Mouse (Mus musculus) urinary bladder, postnatal 25 days (tissue): ENCODE data around the gene Zmynd15.
"Not testable (repeated sequence)": the region's sequence is repeated elsewhere in the genome, so short reads cannot be mapped to it uniquely, and the experiment has no call there.

ENCODE experiments used
- DNase-seq: peaks from one replicate; pipeline ENCODE4 v3.0.0; 2022; ENCODE audit warnings: low spot score

Zmynd15 gene

DNA sequence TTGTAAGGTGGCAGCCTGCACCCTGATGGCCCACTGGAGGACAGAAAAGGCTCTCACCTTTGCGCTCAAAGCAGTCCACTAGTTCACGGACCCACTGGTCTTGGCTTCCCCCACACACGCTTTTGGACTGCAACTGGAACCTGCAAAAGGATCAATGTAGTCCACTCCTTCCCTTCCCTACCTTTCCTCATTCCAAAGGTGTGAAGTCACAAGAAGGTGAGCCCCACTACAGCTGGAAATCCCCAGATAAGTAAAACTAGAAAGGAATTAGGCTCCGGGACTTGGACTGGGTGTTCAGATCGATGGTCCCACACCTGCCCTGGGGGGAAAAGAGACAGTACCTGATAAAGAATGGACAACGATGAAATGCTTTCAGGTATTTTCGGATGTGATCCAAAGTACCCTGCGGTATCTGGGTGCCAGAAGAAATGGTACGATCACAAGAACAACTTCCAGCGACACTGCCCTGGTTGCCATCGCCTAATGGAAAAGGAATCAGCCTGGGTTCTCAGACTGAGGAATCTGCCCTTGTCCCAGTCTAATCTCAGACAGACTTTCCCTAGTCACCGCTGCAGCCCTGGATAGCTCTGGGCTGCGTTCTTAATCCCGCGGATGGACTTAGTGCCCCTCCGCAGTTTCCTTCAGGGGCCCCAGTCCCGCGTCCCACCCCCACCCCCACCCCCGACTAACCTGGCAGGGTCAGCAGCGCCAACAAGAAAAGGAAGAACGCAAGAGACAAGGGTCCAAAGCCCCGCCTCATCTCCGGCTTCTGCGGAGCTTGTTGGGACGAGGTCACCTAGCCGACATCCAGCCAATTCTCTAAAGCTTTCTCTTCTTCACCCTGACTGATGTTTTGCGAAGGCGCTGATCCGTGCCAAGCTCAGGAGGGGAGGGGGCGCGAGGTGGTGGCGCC is at the start of gene Zmynd15:
TSS of gene Zmynd15 (plus strand) at position 746 of the 913 bp plus-strand sequence.
- DNase-seq, result no peak

DNA sequence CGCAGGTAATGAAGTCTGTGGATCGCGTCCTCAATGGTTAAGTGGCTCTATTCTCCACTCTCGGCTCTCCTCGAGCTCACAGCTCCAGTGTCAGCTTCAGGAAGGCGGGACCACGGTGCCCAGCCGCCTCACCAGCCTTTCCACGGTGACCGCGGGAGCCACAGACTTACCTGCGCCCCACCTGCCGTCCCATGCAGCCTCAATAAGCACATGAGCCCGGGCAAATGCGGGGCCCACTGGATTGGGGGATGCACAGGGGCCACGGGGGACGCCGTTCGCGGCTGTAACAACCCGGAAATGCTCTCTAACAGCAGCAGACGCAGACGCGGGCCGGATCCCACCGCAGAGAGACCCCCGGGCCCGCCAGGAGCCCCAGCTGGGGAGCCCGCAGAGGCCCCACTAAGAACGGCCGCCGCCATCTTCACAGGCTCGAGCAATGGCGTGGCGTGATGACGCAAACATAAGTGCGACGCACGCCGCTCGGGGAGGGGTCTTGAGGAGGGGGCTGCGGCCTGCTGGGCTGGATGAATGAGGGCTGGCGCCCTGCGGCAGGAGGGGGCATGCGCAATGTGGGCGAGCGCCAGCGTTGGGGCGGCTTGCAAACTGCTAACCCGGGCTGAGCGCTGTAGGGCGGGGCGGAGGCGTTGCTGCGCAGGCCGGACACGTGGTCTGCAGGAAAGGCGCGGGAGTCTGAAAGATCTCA is 49.5 kb upstream of the Zmynd15 start, which contains the start of gene Pelp1:
TSS of gene Pelp1 (minus strand) at position 438 of the 703 bp plus-strand sequence.
- DNase-seq, result peak; percentile 84

DNA sequence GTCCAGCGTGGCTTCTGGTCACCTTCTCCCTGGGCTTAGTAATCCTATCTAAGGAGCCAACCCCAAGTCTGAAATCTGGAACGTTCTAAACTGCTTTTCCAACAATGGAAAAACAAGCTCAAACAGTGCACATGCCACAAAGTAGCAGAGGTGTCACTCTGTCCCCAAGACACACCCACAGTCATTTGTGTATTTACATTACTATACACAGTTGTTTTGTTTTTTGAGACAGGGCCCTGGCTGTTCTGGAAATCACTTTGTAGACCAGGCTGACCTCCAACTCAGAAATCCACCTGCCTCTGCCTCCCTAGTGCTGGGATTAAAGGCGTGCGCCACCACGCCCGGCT is 49.0 kb upstream of the Zmynd15 start:
- no peak for DNase-seq

DNA sequence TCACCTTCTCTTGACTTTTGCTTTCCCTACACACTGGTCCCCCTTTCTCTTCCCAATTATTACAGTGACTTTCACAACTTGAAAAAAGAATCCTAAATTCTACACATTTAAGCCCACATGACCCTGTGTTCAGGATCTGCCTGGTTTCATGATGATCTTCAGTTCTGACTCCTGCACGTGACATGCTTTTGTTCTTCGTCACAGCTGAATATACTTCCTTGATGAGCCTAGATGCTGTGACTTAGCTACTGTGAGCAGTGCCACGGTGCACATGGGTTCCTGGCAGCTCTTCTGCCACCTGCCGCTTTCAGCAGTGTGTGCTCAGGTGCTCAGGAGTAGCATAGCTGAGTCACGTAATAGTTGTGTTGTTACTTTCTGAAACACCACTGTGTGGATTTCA is 46.6 kb upstream of the Zmynd15 start:
- DNase-seq, result no peak

DNA sequence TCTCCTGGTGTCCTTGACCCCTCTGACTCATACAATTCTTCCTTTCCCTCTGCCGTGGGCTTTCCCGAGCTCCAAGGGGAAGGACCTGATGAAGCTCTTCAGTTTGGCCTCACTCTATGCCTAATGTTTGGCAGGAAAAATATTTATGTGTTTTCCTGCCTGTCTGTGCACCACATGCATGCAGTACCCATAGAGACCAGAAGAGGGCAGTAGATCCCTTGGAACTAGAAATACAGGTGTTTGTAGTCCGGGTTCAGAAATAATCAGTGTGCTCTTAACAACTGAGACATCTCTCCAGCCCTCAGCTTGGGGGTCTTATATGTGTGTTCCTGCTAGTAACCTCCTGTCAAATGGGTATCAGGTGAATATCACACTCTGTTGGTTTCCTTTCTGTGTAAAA is 45.3 kb upstream of the Zmynd15 start:
- peak; percentile 68 for DNase-seq

DNA sequence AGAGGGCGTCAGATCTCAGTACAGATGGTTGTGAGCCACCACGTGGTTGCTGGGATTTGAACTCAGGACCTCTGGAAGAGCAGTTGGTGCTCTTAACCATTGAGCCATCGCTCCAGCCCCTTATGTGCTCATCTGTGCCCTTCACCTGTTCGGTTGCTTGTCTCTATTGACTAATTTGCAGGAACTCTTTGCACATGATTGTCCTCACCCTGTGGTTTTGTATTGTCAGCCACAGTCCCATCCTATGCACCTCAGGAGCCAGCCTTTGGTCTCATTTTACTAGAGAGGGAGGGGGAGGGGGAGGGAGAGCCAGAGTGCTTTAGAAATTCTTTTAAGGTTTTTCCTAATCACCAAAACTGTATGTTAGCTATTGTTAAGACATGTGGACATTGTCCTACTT is 41.0 kb upstream of the Zmynd15 start:
- no peak for DNase-seq

DNA sequence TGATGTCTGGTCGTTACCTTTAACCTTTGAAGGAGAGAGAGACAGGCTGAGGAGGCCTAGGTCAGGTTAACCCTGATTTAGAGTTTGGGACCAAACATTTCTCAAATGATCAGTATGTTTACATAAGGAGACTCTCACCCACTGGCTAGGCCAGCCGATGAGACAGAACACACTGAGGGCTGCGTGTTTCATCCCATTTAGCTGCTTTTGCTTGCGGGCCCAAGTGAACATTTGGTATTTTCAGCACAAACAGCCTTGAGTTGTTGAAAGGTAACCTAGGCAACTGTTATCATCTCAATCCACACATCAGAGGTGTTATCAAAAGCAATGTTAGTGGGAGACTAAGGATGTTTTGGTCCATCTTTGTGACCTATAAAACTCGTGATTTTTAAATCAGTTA is 39.7 kb upstream of the Zmynd15 start:
- no peak for DNase-seq

DNA sequence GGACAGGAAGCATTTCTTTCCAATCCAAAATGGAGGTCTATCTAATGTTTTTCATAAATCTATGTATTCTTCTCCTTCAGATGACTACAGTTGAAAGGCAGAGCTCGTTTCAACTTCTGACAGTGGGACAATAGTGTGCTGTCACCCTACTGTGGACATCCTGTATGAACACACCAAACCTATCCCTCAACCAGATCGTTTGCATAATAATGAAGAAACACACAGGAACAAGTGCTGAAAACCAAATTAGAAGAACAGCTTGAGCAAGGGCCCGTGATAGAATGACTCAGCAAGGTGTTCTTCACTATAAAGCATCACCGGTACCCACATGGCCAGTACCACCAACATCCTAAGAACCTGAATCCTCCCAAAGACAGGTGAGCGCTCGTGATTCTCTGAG is 32.6 kb upstream of the Zmynd15 start:
- DNase-seq, result not testable (repeated sequence)

DNA sequence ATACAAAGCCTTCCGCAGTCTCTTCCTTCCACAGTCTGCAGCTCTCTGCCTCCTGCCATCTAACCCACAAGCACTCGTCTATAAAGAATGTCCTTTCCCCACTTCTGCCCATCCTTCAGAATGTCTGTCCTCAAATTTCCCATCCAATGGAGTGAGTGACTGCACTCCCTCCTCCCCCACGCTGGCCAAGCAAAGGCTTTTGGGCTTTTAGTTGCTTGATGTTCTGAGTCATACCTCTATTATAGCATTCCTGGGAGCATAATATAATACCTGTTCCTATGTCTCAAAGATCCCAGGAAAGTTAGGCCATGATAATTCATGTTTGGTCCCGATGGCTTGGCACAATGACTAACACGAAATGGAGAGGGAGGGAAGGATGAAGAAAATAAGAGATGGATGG is 27.7 kb upstream of the Zmynd15 start:
- no peak for DNase-seq

DNA sequence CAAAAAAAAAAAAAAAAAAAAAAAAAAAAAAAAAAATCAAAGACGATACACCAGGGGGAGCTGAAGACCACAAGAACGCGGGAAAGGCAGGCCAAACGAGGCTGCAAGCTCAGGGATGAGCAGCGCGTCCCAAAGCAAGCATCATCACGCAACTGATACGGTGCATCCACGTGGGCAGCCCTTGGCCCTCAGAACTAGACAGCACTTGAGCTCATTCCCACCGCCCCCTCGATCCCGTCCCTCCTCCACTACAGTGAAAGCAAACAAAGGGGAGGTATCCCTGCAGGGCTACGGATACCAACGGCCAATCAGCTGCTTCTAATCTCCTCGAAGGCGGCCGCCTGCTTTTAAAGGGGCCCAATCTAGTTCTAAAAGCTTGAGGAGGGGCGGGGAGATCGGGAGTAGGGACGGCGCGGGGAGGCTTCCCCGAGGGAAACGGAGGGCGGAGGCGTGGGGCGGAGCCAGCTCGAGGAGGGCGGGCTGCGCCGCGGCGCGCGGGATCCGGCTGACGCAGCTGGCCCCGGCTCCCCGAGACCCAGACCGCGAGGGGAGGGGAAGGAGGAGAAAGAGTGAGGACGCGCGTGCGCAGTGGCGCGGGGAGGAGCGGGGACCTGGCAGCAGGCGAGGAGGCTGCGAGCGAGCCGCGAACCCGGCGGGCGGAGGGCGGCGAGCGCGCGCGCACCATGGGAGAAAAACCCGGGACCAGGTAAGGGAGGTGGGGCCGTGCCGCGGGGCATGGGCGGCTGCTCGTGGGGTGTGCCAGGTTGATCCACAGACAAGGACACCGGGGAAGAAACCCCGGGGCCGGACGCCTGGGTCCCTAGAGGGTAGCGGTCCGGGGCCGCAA is 27.0 kb upstream of the Zmynd15 start, which contains the start of gene Arrb2:
TSS of gene Arrb2 (plus strand) at position 588 of the 847 bp plus-strand sequence.
- DNase-seq, result peak; percentile 98

DNA sequence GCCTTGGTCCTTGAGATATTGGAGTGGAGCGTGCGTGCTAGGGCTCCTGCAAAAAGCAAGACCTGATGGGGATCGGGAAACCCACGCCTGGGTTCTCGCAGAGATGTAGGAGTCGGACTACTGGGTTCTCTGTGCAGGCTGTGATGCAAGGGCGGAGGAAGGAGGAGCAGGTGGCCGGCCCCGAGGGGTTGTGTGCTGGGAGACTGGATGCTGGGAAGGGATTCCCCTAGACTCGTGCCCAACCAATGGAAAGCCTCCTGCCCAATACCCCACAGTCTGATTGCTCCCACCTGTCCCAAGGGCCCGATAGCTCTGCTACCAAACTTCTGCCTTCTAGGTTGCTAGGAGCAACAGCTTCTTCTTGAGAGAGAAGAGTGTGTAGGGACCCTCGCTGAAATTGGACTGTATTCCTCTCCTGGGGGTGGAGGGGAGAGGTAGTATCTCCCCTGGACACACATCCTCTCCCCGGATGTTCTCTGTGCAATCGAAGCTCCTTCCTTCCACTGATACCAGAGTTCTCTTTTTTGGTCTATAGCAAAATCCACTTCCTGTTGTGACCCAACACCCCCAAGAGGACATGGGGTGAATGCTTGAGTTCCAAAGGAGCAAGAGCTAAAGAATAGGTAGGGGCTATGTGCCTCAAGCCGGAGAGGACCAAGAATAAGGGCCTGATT is 26.2 kb upstream of the Zmynd15 start:
- no peak for DNase-seq

DNA sequence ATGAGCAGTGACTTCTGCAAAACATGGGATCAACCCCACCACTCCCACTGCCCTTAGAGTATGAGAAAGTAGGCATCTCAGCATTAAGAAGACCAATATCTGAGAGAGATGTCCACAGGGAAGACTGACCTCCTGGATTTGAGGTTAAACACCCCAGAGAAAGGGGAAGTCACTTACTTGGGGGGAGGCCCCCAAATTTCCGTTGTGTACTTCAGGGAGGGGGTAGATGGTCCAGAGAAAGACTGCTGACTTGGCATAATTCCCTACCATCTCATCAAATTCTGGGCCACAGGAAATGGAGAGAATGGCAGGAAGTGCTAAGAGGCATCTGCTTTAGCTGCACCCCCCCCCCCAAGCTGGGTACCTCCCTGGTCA is 25.7 kb upstream of the Zmynd15 start:
- DNase-seq, result no peak

DNA sequence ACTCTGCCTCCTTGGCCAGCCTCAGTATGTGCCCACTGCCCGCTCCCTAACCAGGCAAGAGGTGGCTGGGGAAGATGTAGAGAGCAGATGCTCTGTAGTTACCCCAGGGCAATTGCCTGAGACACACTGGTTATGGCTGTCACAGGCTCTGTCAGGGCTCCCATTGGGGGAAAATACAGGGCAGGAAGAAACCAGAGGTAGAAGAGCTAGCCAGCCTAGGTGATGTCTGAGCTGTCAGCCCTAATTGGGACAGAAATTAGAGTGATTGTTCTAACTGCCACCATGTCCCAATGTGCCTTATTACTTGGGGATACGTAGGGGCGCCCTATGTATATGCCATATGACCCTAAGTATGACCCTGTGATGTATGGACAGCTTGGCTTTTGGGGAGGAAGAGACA is 25.3 kb upstream of the Zmynd15 start:
- DNase-seq, result no peak

DNA sequence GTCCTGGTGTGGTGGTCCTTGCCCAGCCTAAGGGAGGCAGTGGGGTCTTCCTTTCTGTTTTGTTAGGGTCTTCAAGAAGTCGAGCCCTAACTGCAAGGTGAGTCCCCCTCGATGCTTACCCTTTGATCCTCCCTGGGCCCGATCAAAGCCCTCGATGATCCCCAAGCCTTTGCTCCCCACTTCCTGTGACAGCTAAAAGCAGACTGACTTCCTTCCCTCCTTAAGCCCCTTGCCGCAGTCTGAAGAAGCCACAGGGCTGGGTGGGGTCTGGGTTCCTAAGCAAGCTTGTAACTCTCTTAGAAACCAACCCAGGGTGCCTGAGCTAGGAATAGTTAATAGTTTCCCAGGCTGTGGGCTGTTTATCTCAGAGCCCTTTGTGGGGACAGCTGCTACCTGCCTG is 23.8 kb upstream of the Zmynd15 start:
- DNase-seq, result no peak

DNA sequence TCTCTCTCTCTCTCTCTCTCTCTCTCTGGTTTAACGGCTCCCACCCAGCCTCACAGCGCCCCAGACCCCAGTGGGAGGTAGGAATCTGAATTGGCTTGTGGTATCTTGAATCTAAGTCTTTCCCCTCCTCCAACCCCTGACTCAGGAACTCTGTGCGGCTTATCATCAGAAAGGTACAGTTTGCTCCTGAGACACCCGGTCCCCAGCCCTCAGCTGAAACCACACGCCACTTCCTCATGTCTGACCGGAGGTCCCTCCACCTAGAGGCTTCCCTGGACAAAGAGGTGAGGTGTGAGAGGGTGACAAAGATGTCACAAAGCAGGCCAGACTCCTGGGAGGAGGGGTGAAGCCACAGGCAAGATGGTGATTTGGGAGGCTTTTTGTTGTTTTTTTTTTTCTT is 21.8 kb upstream of the Zmynd15 start:
- no peak for DNase-seq

DNA sequence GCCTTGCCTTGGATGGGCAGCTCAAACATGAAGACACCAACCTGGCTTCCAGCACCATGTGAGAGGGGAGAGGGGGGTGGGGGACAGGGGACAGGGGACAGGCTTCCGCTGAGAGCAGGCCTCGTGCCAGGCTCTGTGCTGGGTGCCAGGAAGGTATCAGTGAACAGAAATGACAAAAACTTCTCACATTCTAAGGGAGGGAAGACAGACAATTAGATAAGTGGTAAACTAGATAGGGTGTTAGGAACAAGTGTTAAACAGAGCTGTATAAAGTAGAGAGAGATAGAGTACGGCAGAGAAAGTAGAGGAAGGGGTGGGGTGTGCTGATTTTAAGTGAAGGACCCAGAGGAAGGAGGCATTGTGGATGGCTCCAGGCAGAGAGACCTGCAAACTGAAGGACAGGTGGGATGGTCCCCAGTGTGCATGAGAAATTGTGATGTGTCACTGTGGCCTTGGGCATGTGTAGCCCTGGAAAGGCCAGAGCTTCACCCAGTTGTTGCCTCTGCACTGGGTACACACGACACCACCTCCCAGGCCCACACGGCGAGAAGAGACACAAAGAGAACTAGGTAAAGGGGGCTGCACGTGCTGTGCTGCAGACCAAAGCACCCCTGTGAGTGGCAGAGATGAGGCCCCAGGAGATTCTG is 20.4 kb upstream of the Zmynd15 start:
- no peak for DNase-seq

DNA sequence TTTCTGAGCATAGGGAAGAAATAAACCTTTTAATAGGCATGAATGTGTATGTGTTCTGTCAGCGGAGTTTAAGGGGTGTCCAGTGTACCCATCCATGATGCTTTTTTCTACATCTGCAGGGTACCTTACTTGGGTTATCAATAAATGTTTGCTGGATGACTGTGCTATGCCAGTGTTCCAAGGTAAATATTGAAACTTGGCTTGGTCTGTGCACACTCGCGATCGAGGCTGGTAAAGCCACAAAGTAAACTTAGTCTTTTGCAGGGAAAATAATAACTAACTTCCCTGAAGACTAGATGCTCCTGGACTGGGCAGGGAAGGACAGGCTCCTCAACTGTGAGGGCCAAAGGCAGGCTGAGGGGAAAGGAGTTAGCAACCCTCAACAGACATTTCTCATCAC is 18.6 kb upstream of the Zmynd15 start:
- no peak for DNase-seq

DNA sequence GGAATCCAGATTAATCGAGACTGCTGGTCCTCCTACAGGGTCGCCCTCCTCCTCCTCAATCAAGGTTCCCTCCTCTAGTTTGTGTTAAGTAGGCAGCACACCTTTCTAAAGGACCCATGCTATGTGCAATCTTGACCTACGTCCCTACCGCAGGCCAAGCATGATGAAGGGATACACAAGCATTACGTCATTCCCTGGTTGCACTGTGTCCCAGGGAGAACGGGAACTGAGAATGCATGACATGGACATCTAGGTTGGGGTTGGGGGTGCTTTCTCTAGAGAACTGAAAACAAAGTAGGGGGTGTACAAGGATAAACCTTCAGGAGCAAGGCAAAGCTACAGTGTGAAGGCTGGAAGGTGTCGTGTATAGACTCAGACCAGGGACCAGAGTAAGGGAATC is 17.4 kb upstream of the Zmynd15 start:
- no peak for DNase-seq

DNA sequence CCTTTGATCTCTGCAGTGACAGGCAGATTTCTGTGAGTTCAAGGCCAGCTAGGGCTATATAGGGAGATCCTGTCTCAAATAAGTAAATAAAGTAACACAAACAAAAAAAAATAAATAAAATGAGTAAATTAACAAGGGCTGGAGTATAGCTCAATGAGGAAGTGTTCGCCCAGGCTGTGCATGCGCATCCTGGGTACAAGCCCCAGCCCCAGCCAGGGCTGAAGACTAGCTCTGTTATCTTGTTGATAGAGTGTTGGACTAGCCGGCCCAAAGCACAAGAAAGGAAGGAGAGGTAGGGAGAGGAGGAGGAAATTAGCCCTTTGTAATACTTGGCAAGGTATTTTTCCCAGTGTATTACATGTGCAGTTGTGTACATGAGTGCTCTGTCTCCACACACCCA is 15.3 kb upstream of the Zmynd15 start:
- DNase-seq, result no peak

DNA sequence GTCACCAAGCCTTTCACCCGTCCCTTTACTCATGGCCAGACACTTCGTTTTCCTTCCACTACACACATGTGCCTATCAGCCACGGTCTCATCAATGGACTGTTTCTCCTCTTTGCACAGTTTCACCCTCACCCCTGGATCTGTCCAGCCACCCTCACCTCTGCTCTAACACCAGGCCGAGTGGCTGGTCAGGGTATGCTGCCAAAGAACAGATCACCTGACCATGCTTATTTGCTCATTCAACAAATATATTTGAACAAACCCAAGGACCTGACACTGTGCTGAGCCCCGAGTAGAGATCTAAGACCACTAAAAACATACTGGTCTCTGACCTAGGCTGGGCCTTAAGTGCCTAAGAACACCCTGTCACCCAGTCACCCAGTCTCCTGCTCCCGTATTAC is 14.6 kb upstream of the Zmynd15 start:
- DNase-seq, result no peak

DNA sequence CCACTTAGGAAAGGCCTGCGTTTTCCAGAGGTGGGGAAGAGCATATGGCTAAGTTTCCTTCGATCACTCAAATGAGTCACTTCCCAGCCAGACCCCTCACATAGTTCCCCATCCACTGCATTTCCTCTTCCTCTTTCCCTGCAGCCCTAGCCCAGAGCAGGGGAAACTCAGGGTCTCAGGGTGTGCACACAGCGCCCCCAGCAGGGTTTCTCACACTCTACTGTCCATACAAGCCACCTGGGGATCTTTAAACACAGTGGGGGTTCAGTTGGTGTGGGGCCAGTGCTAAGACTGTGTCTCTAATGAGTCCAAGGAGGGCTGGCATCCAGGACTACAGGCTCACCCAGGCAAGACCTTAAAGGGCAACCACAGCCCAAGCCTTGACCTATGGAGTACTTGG is 12.5 kb upstream of the Zmynd15 start:
- no peak for DNase-seq
